Mouse (Mus musculus) embryonic facial prominence, embryonic 15.5 days (tissue): ENCODE measurements around the gene Creb3l2. TPM values are rescaled to one million over a fixed set of nuclear protein-coding genes. Genes with fewer than 3 reads are reported as not detected.
"Not testable (repeated sequence)": the region's sequence is repeated elsewhere in the genome, so short reads cannot be mapped to it uniquely, and the experiment has no call there.

Experiments used
- ATAC-seq: fragments of 200-750 bp; cut with Nextera tagmentation; 2 replicates; pipeline ENCODE4 v1.8.0; 2017; ENCODE audit warnings: low read depth, moderate TSS enrichment; ENCODE audit not compliant: insufficient number of reproducible peaks, low FRiP score, low TSS enrichment
- H3K27ac ChIP-seq: fragments of 300-500 bp; sonication (generic); replicated peaks from 2 replicates; pipeline ENCODE4 v1.5.1; 2015; ENCODE audit warnings: mild to moderate bottlenecking, inconsistent platforms
- H3K27me3 ChIP-seq: fragments of 300-500 bp; sonication (generic); 2 replicates; pipeline ENCODE4 v1.6.1; 2015; ENCODE audit warnings: inconsistent platforms
- H3K36me3 ChIP-seq: fragments of 300-500 bp; sonication (generic); 2 replicates; pipeline ENCODE4 v1.6.1; 2015; ENCODE audit warnings: mild to moderate bottlenecking, inconsistent platforms
- H3K4me1 ChIP-seq: fragments of 300-500 bp; sonication (generic); 2 replicates; pipeline ENCODE4 v1.6.1; 2015; ENCODE audit warnings: inconsistent platforms
- H3K4me2 ChIP-seq: fragments of 300-500 bp; sonication (generic); replicated peaks from 2 replicates; pipeline ENCODE4 v1.6.1; 2015; ENCODE audit warnings: mild to moderate bottlenecking, inconsistent platforms
- H3K4me3 ChIP-seq: fragments of 300-500 bp; sonication (generic); replicated peaks from 2 replicates; pipeline ENCODE4 v1.5.1; 2015; ENCODE audit warnings: mild to moderate bottlenecking, inconsistent platforms
- H3K9ac ChIP-seq: fragments of 300-500 bp; sonication (generic); 2 replicates; pipeline ENCODE4 v1.6.1; 2015; ENCODE audit warnings: inconsistent platforms
- H3K9me3 ChIP-seq: fragments of 300-500 bp; sonication (generic); replicated peaks from 2 replicates; pipeline ENCODE4 v1.6.1; 2016; ENCODE audit warnings: inconsistent platforms
- WGBS: fragments of 180-500 bp; shearing (Covaris S2); methylation state at CpG from one replicate; pipeline ENCODE4 v1.1.7; 2015; 5-methylcytosine and 5-hydroxymethylcytosine counted together
- polyA plus RNA-seq: library from polyadenylated mRNA; unstranded; fragments of >200 nt; fragmentation: Nextera tagmentation; extraction: Ambion mirVana; gene quantifications from 2 replicates; pipeline ENCODE4 v1.2.1, GENCODE M21; 2015

Gene Creb3l2
- polyA plus RNA-seq, 1 experiment from 2014 or later, result 28.1 TPM

DNA sequence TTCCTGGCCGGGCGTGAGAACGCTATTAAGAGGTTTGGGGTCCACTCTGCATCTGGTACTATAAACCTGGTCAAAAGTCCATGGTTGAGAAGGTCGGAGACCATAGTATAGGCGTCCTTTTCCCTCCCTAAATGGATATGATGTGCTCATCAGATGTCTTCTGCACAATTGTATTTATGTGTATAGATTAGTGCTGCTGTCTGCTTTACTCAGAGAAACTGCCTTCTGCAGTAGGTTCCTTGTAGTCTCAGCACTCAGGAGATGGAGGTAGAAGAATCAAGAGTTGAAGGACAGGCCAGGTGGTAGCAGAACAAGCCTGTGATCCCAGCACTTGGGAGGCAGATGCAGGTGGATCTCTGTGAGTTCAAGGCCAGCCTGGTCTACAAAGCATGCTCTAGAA lies 22.6 kb upstream of the Creb3l2 start:
- Histone ChIP-seq H3K27ac (peak overlapping the region; percentile 23), H3K4me1 (peaks cover 4% of the 10 kb centered on the region), H3K4me3 (peak overlapping the region; percentile 43), H3K4me2 (peak overlapping the region; percentile 40), H3K27me3 (no peaks in the 10 kb centered on the region), H3K36me3 (no peaks in the 10 kb centered on the region), H3K9ac (no peak overlapping the region), H3K9me3 (no peaks in the 10 kb centered on the region)
- WGBS, result 5% methylated on average over 5 of the region's 5 CpGs
- ATAC-seq, result no peak

- not testable (repeated sequence) for H3K9ac ChIP-seq, H3K36me3 ChIP-seq, H3K4me1 ChIP-seq, H3K27ac ChIP-seq, H3K27me3 ChIP-seq, H3K9me3 ChIP-seq
- Histone ChIP-seq H3K4me3 (peak overlapping the region; percentile 43), H3K4me2 (peak overlapping the region; percentile 40; the same call in 1 of the 2 replicates)
- 0% methylated on average over 7 of the region's 25 CpGs for WGBS
- peak; percentile 87 for ATAC-seq
Observed at GRCm38 (mm10) chr6:37463517-37464482, 21.9 kb upstream of the Creb3l2 start.

GRCm38 (mm10) chr6:37460681-37461080 lies 18.7 kb upstream of the Creb3l2 start:
- WGBS, result 89% methylated on average over 6 of the region's 6 CpGs
- Histone ChIP-seq H3K9me3 (no peaks in the 10 kb centered on the region), H3K9ac (no peak overlapping the region), H3K36me3 (no peaks in the 10 kb centered on the region), H3K4me1 (peaks cover 4% of the 10 kb centered on the region), H3K27me3 (no peaks in the 10 kb centered on the region), H3K27ac (no peak overlapping the region), H3K4me2 (no peak overlapping the region), H3K4me3 (no peak overlapping the region)
- no peak for ATAC-seq

DNA sequence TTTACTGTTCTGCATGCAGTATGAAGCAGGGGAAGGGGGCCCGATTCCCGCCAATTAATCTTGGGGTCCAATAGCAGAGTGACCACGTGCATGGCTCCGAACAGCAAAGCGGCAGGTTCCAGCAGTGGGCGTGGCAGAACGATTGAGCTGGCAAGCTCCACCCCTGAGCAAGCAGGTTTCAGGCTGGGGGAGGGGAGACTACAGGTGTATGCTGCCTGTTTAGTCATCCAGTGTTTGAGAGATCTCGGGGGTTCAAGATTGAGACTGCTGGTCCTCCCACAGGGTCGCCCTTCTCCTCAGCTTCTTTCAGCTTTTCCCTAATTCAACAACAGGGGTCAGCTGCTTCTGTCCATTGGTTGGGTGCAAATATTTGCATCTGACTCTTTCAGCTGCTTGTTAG lies 17.7 kb upstream of the Creb3l2 start:
- not testable (repeated sequence) for H3K4me1 ChIP-seq, H3K36me3 ChIP-seq, H3K4me2 ChIP-seq, ATAC-seq, H3K27ac ChIP-seq, H3K27me3 ChIP-seq, H3K9me3 ChIP-seq, H3K4me3 ChIP-seq, H3K9ac ChIP-seq
- 41% methylated on average over 9 of the region's 9 CpGs for WGBS

- Histone ChIP-seq H3K9ac (no peak overlapping the region), H3K36me3 (no peaks in the 10 kb centered on the region), H3K27ac (no peak overlapping the region), H3K4me1 (no peaks in the 10 kb centered on the region), H3K4me2 (no peak overlapping the region), H3K4me3 (no peak overlapping the region), H3K27me3 (no peaks in the 10 kb centered on the region), H3K9me3 (no peaks in the 10 kb centered on the region)
- ATAC-seq, result no peak
- 28% methylated on average over 10 of the region's 10 CpGs for WGBS
Observed at GRCm38 (mm10) chr6:37457990-37458655, 16.2 kb upstream of the Creb3l2 start.

- H3K4me3 ChIP-seq, result no peak overlapping the region
- H3K9ac ChIP-seq, result no peak overlapping the region
- H3K36me3 ChIP-seq, result no peaks in the 10 kb centered on the region
- no peak overlapping the region for H3K4me2 ChIP-seq
- no peaks in the 10 kb centered on the region for H3K27me3 ChIP-seq
- no peak for ATAC-seq
- H3K9me3 ChIP-seq, result no peaks in the 10 kb centered on the region
- no peaks in the 10 kb centered on the region for H3K4me1 ChIP-seq
- 60% methylated on average over 5 of the region's 5 CpGs for WGBS
- no peak overlapping the region for H3K27ac ChIP-seq
Observed at GRCm38 (mm10) chr6:37455540-37455939, 13.6 kb upstream of the Creb3l2 start.

GRCm38 (mm10) chr6:37453047-37453446 lies 11.1 kb upstream of the Creb3l2 start:
- H3K4me1 ChIP-seq, result no peaks in the 10 kb centered on the region
- WGBS, result 73% methylated on average over 4 of the region's 4 CpGs
- H3K36me3 ChIP-seq, result no peaks in the 10 kb centered on the region
- no peaks in the 10 kb centered on the region for H3K27me3 ChIP-seq
- H3K9me3 ChIP-seq, result no peaks in the 10 kb centered on the region
- no peak overlapping the region for H3K4me2 ChIP-seq
- no peak overlapping the region for H3K27ac ChIP-seq
- ATAC-seq, result no peak
- no peak overlapping the region for H3K9ac ChIP-seq
- H3K4me3 ChIP-seq, result no peak overlapping the region

DNA sequence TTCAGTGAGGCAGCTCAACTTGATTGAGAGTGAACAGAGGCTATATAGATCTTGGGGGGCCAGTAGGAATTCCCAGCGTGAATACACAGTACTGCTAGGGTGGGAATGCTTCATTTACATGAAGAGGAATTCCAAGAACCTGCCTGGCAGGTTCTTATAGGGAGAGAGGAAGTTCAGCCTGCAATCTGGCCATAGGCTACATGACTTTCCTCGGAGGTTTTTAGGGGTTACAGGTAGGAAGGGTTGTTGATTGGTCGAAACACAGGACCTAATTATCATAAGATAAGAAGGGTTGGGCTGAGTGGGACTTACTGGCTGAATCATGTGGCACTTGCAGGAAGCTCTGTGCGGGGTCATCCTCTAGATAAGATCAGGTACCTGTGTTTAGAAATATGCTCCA lies 9.7 kb upstream of the Creb3l2 start:
- Histone ChIP-seq H3K4me2 (no peak overlapping the region), H3K27ac (no peak overlapping the region)

DNA sequence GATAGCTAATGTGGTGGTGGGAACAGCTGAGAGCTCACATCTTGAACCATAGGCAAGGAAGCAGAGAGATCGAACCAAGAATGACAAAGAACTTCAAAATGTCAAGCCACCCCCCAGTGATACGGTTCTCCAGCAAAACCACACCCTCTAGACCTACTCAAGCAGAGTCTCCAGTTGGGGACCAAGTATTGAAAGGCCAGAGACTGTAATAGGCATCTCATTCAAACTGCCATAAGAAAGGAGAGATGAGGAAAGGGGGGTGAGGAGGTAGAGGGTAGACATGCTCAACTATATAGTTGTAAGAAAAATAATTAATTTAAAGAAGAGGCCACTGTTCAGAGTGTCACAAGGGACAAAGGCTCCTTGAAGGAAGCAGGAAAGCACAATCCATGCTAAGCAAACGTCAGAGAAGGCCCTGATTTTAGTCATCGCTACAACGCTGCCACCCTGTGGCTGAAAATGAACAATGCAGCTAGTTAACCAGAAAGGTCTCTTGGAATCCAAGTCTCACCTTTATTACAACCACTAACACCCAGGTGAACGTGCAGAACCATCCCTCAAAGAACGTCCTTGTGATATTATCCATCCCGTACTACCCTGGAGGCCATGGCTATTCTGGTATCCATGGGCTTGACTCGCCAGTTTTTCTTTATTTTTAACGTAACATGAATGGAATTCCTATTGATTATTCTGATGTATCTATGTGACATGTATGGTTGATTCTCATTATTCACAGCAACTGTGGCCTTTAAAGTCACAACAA lies 5.9 kb upstream of the Creb3l2 start:
- Histone ChIP-seq H3K9me3 (no peaks in the 10 kb centered on the region), H3K9ac (no peak overlapping the region), H3K27ac (no peak overlapping the region), H3K4me1 (0 out of 2 replicates have a peak, but pooled peaks cover 3% of the 10 kb centered on the region), H3K4me2 (no peak overlapping the region), H3K4me3 (no peak overlapping the region), H3K36me3 (no peaks in the 10 kb centered on the region), H3K27me3 (no peaks in the 10 kb centered on the region)
- 23% methylated on average over 10 of the region's 10 CpGs for WGBS
- ATAC-seq, result peak; percentile 51; the same call in 1 of the 2 replicates

More for the DNA sequence above, 9.7 kb upstream of the Creb3l2 start:
- H3K36me3 ChIP-seq, result no peaks in the 10 kb centered on the region
- no peak overlapping the region for H3K9ac ChIP-seq
- no peaks in the 10 kb centered on the region for H3K9me3 ChIP-seq
- 36% methylated on average over 4 of the region's 4 CpGs for WGBS
- no peak overlapping the region for H3K4me3 ChIP-seq
- H3K4me1 ChIP-seq, result no peaks in the 10 kb centered on the region
- no peak for ATAC-seq
- H3K27me3 ChIP-seq, result no peaks in the 10 kb centered on the region

GRCm38 (mm10) chr6:37442781-37443180 lies 835 bp upstream of the Creb3l2 start:
- Histone ChIP-seq H3K27me3 (no peaks in the 10 kb centered on the region), H3K4me1 (peaks cover 24% of the 10 kb centered on the region), H3K27ac (peak overlapping the region; percentile 95), H3K9ac (peak overlapping the region; percentile 26; the same call in 1 of the 2 replicates), H3K4me3 (peak overlapping the region; percentile 88), H3K4me2 (peak overlapping the region; percentile 66), H3K9me3 (no peaks in the 10 kb centered on the region), H3K36me3 (no peaks in the 10 kb centered on the region)
- no peak for ATAC-seq
- 39% methylated on average over 4 of the region's 4 CpGs for WGBS
